ENCODE assay signal across 8 mouse cellular contexts in the genomic region with DNA sequence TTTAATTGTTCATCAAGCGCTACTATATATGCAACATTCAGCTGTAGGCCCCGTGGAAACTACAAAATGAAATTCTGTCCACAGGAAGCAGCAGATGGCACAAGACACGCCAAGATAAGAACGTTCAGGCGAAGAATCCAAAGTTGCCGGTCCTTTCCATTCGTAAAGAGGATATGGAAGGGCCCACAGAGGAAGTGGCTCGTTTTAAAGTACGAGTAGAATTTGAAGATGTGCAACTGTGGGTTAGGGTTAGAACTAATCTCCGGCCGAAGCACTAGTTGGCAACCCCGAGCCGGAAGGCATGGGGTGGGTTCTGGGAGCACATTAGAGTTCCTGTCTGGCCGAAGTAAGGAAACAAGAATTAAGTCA. TPM values are rescaled to one million over a fixed set of nuclear protein-coding genes. Genes with fewer than 3 reads are reported as not detected.
A peak's percentile ranks its signal among the peaks of the same experiment; 100 is the strongest.
DNase-seq lines count a peak whose midpoint lies in the region; ATAC-seq and TF ChIP-seq lines count a peak whose summit lies in the region.

No protein-coding gene starts in this region.

- peaks cover 32% of the 10 kb centered on the region for H3K36me3 ChIP-seq in embryonic facial prominence, embryonic 13.5 days
- H3K36me3 ChIP-seq in intestine, embryonic 16.5 days (ENCODE audit: control insufficient read depth, insufficient read depth, low read length) = peaks cover 13% of the 10 kb centered on the region

- DNase-seq in cerebellum, adult 2 months = no peak
- no peak for DNase-seq in cerebellum, postnatal 4 days (ENCODE audit: low spot score in 2 of 2)
- DNase-seq in 416B (ENCODE audit: low read depth) = peak; percentile 85
- DNase-seq in left cerebral cortex, adult 8-10 months (ENCODE audit: low spot score in 2 of 2) = no peak
- no peak for DNase-seq in frontal cortex, postnatal 10 days (ENCODE audit: low spot score in 2 of 2)

- peak overlapping the region; percentile 97 for H3K9ac ChIP-seq in embryonic facial prominence, embryonic 13.5 days
- peak overlapping the region; percentile 91 for H3K9ac ChIP-seq in intestine, embryonic 16.5 days (ENCODE audit: low read depth, low read length)

- peak overlapping the region; percentile 79 for H3K4me2 ChIP-seq in embryonic facial prominence, embryonic 13.5 days
- peak overlapping the region; percentile 63 for H3K4me2 ChIP-seq in intestine, embryonic 16.5 days (ENCODE audit: low read depth, low read length)

- H3K4me3 ChIP-seq in cerebellum, adult 2 months (replicated peaks; ENCODE audit: insufficient read depth, low read depth, low read length) = peak overlapping the region; percentile 67
- H3K4me3 ChIP-seq in embryonic facial prominence, embryonic 13.5 days = peak overlapping the region; percentile 88
- peak overlapping the region; percentile 75 for H3K4me3 ChIP-seq in intestine, embryonic 16.5 days (ENCODE audit: low read length)

- under 1% methylated on average over 14 of the region's 14 CpGs for WGBS in cerebellum, adult 2 months
- WGBS in embryonic facial prominence, embryonic 13.5 days = under 1% methylated on average over 14 of the region's 14 CpGs
- under 1% methylated on average over 14 of the region's 14 CpGs for WGBS in intestine, embryonic 16.5 days

- H3K4me1 ChIP-seq in cerebellum, adult 2 months (ENCODE audit: control insufficient read depth, insufficient read depth, low read length) = no peaks in the 10 kb centered on the region
- peaks cover 13% of the 10 kb centered on the region; the same call in 1 of the 2 replicates for H3K4me1 ChIP-seq in embryonic facial prominence, embryonic 13.5 days
- H3K4me1 ChIP-seq in intestine, embryonic 16.5 days (ENCODE audit: control insufficient read depth, insufficient read depth, low read length) = no peaks in the 10 kb centered on the region

- no peak for ATAC-seq in embryonic facial prominence, embryonic 13.5 days (ENCODE audit: insufficient number of reproducible peaks, insufficient read depth, low FRiP score, low TSS enrichment, low read depth)
- ATAC-seq in intestine, embryonic 16.5 days = no peak
- peak; percentile 60 for ATAC-seq in monocyte, adult 5-6 weeks (replicated peaks; ENCODE audit: insufficient number of reproducible peaks, low FRiP score, low TSS enrichment, poor library complexity, severe bottlenecking)

- H3K27ac ChIP-seq in cerebellum, adult 2 months (ENCODE audit: insufficient read depth, low read length) = peak overlapping the region; percentile 83
- peak overlapping the region; percentile 93 for H3K27ac ChIP-seq in embryonic facial prominence, embryonic 13.5 days
- H3K27ac ChIP-seq in intestine, embryonic 16.5 days (ENCODE audit: low read length) = peak overlapping the region; percentile 93

- no peak for TF ChIP-seq POLR2A in cerebellum, adult 2 months (IDR thresholded peaks at IDR 0.05; ENCODE audit: borderline replicate concordance, insufficient read depth, low read length)

- no peaks in the 10 kb centered on the region for H3K27me3 ChIP-seq in cerebellum, adult 2 months (ENCODE audit: control insufficient read depth, insufficient read depth, low read length)
- no peaks in the 10 kb centered on the region for H3K27me3 ChIP-seq in embryonic facial prominence, embryonic 13.5 days
- no peaks in the 10 kb centered on the region for H3K27me3 ChIP-seq in intestine, embryonic 16.5 days (replicated peaks; ENCODE audit: control insufficient read depth, insufficient read depth, low read length)

- no peak for TF ChIP-seq CTCF in cerebellum, adult 2 months (IDR thresholded peaks at IDR 0.05; ENCODE audit: borderline replicate concordance, insufficient read depth, low read depth, low read length)

- H3K9me3 ChIP-seq in embryonic facial prominence, embryonic 13.5 days = no peaks in the 10 kb centered on the region
- no peaks in the 10 kb centered on the region for H3K9me3 ChIP-seq in intestine, embryonic 16.5 days (ENCODE audit: control insufficient read depth, low read length)

RNA-seq across cellular contexts. Expression of a gene that starts 0.5 kb away (rescaled TPM):
- 69.4 and 71.7 TPM in 2 replicates for polyA plus RNA-seq in cerebellum, adult 2 months (2012; rRNA removed)
- 34.5 and 35.4 TPM in 2 replicates for polyA plus RNA-seq in embryonic facial prominence, embryonic 13.5 days (2015; fragmentation: Nextera tagmentation; extraction: Ambion mirVana)
- polyA plus RNA-seq in intestine, embryonic 16.5 days (2015; fragmentation: Nextera tagmentation; extraction: Ambion mirVana) = 15.6 and 17.6 TPM in 2 replicates
- total RNA-seq in monocyte, adult 5-6 weeks (2017) = 106 to 143 TPM (median 108 TPM) in 3 replicates
- 10 to 100 TPM; 77.3 to 95.7 (median 87.1) TPM for total RNA-seq in left cerebral cortex, adult 8-10 months (2022)

RNA-seq across cellular contexts. Expression of a gene that starts 15.1 kb away (rescaled TPM):
- 42.4 and 47.4 TPM in 2 replicates for polyA plus RNA-seq in cerebellum, adult 2 months (2012; rRNA removed)
- 0.50 and 0.59 TPM in 2 replicates for polyA plus RNA-seq in embryonic facial prominence, embryonic 13.5 days (2015; fragmentation: Nextera tagmentation; extraction: Ambion mirVana)
- 0.95 and 1.1 TPM in 2 replicates for polyA plus RNA-seq in intestine, embryonic 16.5 days (2015; fragmentation: Nextera tagmentation; extraction: Ambion mirVana)
- 1.2 to 2.8 TPM (median 1.5 TPM) in 3 replicates for total RNA-seq in monocyte, adult 5-6 weeks (2017)
- total RNA-seq in left cerebral cortex, adult 8-10 months (2022) = 10 to 100 TPM; 15.6 to 22.9 (median 20.5) TPM

RNA-seq across cellular contexts. Expression of a gene that starts 31.5 kb away (rescaled TPM):
- 65.4 and 69.7 TPM in 2 replicates for polyA plus RNA-seq in cerebellum, adult 2 months (2012; rRNA removed)
- 55.6 and 55.7 TPM in 2 replicates for polyA plus RNA-seq in embryonic facial prominence, embryonic 13.5 days (2015; fragmentation: Nextera tagmentation; extraction: Ambion mirVana)
- polyA plus RNA-seq in intestine, embryonic 16.5 days (2015; fragmentation: Nextera tagmentation; extraction: Ambion mirVana) = 20.3 and 22.8 TPM in 2 replicates
- 0.68 to 1.3 TPM in 2 of 3 replicates, not detected in the other for total RNA-seq in monocyte, adult 5-6 weeks (2017)
- total RNA-seq in left cerebral cortex, adult 8-10 months (2022) = 100 to 1,000 TPM; 212 to 229 (median 221) TPM

RNA-seq across cellular contexts. Expression of a gene that starts 45.8 kb away (rescaled TPM):
- polyA plus RNA-seq in cerebellum, adult 2 months (2012; rRNA removed) = 4.8 TPM in 2 replicates
- 0.94 and 1.3 TPM in 2 replicates for polyA plus RNA-seq in embryonic facial prominence, embryonic 13.5 days (2015; fragmentation: Nextera tagmentation; extraction: Ambion mirVana)
- 0.66 and 0.70 TPM in 2 replicates for polyA plus RNA-seq in intestine, embryonic 16.5 days (2015; fragmentation: Nextera tagmentation; extraction: Ambion mirVana)
- not detected in 3 replicates for total RNA-seq in monocyte, adult 5-6 weeks (2017)
- total RNA-seq in left cerebral cortex, adult 8-10 months (2022) = 10 to 100 TPM in 3 of 4 experiments, 1 to 10 TPM in 1; 8.6 to 12.7 (median 11.6) TPM

RNA-seq across cellular contexts. Expression of a gene that starts 52.3 kb away (rescaled TPM):
- 31.1 and 31.3 TPM in 2 replicates for polyA plus RNA-seq in cerebellum, adult 2 months (2012; rRNA removed)
- polyA plus RNA-seq in embryonic facial prominence, embryonic 13.5 days (2015; fragmentation: Nextera tagmentation; extraction: Ambion mirVana) = 11.7 and 19.5 TPM in 2 replicates
- polyA plus RNA-seq in intestine, embryonic 16.5 days (2015; fragmentation: Nextera tagmentation; extraction: Ambion mirVana) = 17.1 and 18.8 TPM in 2 replicates
- total RNA-seq in monocyte, adult 5-6 weeks (2017) = 0.96 to 3.7 TPM in 2 of 3 replicates, not detected in the other
- total RNA-seq in left cerebral cortex, adult 8-10 months (2022) = 10 to 100 TPM; 39.7 to 46.1 (median 41.2) TPM

Comparison
In these comparisons a context has a peak if more than half of its experiments do, and no peak if none do; other contexts are left out.
1. RNA of a gene that starts 15.1 kb away (polyA plus RNA-seq): 42.4 to 47.4 TPM in cerebellum, adult 2 months; 0.95 to 1.1 TPM in intestine, embryonic 16.5 days and 0.50 to 0.59 TPM in embryonic facial prominence, embryonic 13.5 days; every median in the first group is over 10 times any median in the second.
2. Peak in every context shown above with its lines, with median percentiles within 50 percentile points of each other: H3K27ac ChIP-seq and H3K4me3 ChIP-seq.